8 mouse cellular contexts compared by ENCODE assay signal in the genomic region with DNA sequence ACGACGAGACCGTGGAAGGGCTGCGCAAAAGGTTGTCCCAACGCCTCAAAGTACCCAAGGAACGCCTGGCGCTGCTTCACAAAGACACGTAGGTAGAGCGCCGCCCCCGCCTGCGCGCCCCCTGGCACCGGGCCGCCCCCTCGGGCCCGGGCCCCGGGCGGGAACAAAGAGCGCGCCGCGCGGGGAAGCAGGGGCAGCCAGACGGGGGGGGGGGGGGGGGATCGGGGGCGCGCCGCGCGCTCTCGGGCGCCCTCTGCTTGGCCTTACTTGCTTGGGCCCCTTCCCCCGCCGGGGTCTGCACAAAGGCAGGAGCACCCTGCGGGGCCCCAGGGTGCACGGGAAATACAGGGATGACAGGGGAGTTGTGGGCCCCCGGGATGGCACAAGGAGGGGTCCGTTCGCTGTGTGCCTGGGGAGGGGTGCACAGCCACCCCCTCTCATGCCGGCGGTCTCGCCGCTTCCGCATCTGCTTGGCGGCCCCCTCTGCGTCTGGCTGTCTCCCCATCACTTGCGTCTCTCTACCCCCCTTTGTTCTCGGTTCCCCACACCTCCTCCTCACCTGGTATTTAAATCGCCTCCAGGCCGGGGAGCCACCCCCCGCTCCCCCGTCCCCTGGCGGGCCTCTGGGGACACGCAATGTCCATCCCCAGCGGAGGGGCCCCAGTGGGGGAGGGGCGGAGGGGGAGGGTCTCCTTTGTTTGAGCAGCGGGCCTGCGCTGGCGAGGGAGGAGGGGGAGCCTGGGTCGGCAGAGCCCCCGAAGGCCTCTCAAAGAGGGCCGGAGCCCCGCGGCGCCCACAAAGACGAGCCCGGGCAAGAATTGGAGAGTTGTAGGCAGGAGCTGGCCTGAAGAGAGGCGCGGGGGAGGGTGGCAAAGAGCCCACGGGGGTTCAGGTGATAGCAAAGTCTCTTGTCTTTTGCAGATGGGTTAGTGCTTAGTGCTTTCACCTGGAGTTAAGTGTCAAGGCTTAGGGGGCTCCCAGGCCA. TPM values are rescaled to one million over a fixed set of nuclear protein-coding genes. Genes with fewer than 3 reads are reported as not detected.
A peak's percentile ranks its signal among the peaks of the same experiment; 100 is the strongest.
DNase-seq lines count a peak whose midpoint lies in the region; ATAC-seq lines count a peak whose summit lies in the region.

No protein-coding gene starts in this region.

- peaks cover 30% of the 10 kb centered on the region for H3K36me3 ChIP-seq in lung, embryonic 16.5 days (ENCODE audit: control insufficient read depth, insufficient read depth, low read length)

- H3K27me3 ChIP-seq in lung, embryonic 16.5 days (ENCODE audit: control insufficient read depth, insufficient read depth, low read depth, low read length), result no peaks in the 10 kb centered on the region

- no peaks in the 10 kb centered on the region for H3K9me3 ChIP-seq in lung, embryonic 16.5 days (ENCODE audit: control insufficient read depth, low read length)

- H3K4me2 ChIP-seq in lung, embryonic 16.5 days (ENCODE audit: low read depth, low read length), result peak overlapping the region; percentile 96

- peak overlapping the region; percentile 98 for H3K9ac ChIP-seq in lung, embryonic 16.5 days (ENCODE audit: low read length)

- WGBS in lung, embryonic 16.5 days, result under 1% methylated on average over 44 of the region's 71 CpGs

- H3K27ac ChIP-seq in lung, embryonic 16.5 days (ENCODE audit: low read length), result peak overlapping the region; percentile 97

- H3K4me3 ChIP-seq in lung, embryonic 16.5 days (ENCODE audit: low read length), result peak overlapping the region; percentile 88

- DNase-seq in ovary, postnatal 10 days (ENCODE audit: low spot score), result peak; percentile 52
- DNase-seq in ovary, postnatal 14 days (ENCODE audit: low spot score), result no peak
- peak; percentile 63 to 75 for DNase-seq in cerebellum, adult 18-20 months
- DNase-seq in forelimb bud, embryonic 11.5 days (ENCODE audit: low read depth, low spot score), result peak; percentile 80
- DNase-seq in kidney, adult 18-20 months, result peak; percentile 64
- DNase-seq in spleen, adult 12 weeks (ENCODE audit: low spot score), result peak; percentile 59

- H3K4me1 ChIP-seq in lung, embryonic 16.5 days (replicated peaks; ENCODE audit: control insufficient read depth, insufficient read depth, low read length), result peaks cover 63% of the 10 kb centered on the region

- no peak for ATAC-seq in lung, embryonic 16.5 days (ENCODE audit: low read depth)
- ATAC-seq in frontal cortex, adult (ENCODE audit: low TSS enrichment), result no peak

RNA-seq across cellular contexts. Expression of a gene that starts 2.4 kb away (rescaled TPM):
- polyA plus RNA-seq in lung, embryonic 16.5 days (2015; fragmentation: Nextera tagmentation; extraction: Ambion mirVana), result 11.8 and 12.9 TPM in 2 replicates

RNA-seq across cellular contexts. Expression of a gene that starts 9.9 kb away (rescaled TPM):
- 3.9 and 5.6 TPM in 2 replicates for polyA plus RNA-seq in lung, embryonic 16.5 days (2015; fragmentation: Nextera tagmentation; extraction: Ambion mirVana)

RNA-seq across cellular contexts. Expression of a gene that starts 12.1 kb away (rescaled TPM):
- 534 and 552 TPM in 2 replicates for polyA plus RNA-seq in lung, embryonic 16.5 days (2015; fragmentation: Nextera tagmentation; extraction: Ambion mirVana)

RNA-seq across cellular contexts. Expression of a gene that starts 15.3 kb away (rescaled TPM):
- 73.4 and 83.4 TPM in 2 replicates for polyA plus RNA-seq in lung, embryonic 16.5 days (2015; fragmentation: Nextera tagmentation; extraction: Ambion mirVana)

RNA-seq across cellular contexts. Expression of a gene that starts 22.2 kb away (rescaled TPM):
- 12.2 and 13.6 TPM in 2 replicates for polyA plus RNA-seq in lung, embryonic 16.5 days (2015; fragmentation: Nextera tagmentation; extraction: Ambion mirVana)
